Mouse (Mus musculus) spleen, adult 18-20 months (tissue): Measurements from ENCODE around the gene Usp17la.
"Not testable (repeated sequence)": the region's sequence is repeated elsewhere in the genome, so short reads cannot be mapped to it uniquely, and the experiment has no call there.

ENCODE experiments used
- DNase-seq, 2 experiments: peaks; one replicate each; pipeline ENCODE4 v3.0.0; 2022; ENCODE audit warnings: mixed read lengths in 2 of 2

The Usp17la gene

GRCm38 (mm10) chr7:104856709-104857108 lies at the start of gene Usp17la:
TSS of gene Usp17la (plus strand) at chr7:104857009.
- not testable (repeated sequence) for DNase-seq

- DNase-seq, result not testable (repeated sequence)
Observed at GRCm38 (mm10) chr7:104810335-104810734, 46.5 kb upstream of the Usp17la start.

GRCm38 (mm10) chr7:104842503-104842902 lies 14.3 kb upstream of the Usp17la start, which contains the start of gene Usp17lb:
TSS of gene Usp17lb (minus strand) at chr7:104842603.
- no peak for DNase-seq

- no peak for DNase-seq
Observed at GRCm38 (mm10) chr7:104843731-104844287, 13.0 kb upstream of the Usp17la start.

GRCm38 (mm10) chr7:104851546-104851945 lies 5.3 kb upstream of the Usp17la start:
- not testable (repeated sequence) for DNase-seq

GRCm38 (mm10) chr7:104855248-104855750 lies 1.5 kb upstream of the Usp17la start:
- no peak for DNase-seq

GRCm38 (mm10) chr7:104857683-104858082 lies 874 bp downstream of the Usp17la start:
- DNase-seq, result no peak

- DNase-seq, result no peak
Observed at GRCm38 (mm10) chr7:104861381-104861780, 4.6 kb downstream of the Usp17la start.

- DNase-seq, result no peak
Observed at GRCm38 (mm10) chr7:104877731-104878130, 20.9 kb downstream of the Usp17la start, which contains the start of gene Olfr665. TSS of gene Olfr665 (plus strand) at chr7:104878031.

- no peak for DNase-seq
Observed at GRCm38 (mm10) chr7:104895852-104896251, 39.0 kb downstream of the Usp17la start, which contains the start of gene Olfr666. TSS of gene Olfr666 (minus strand) at chr7:104895952.
